Mouse (Mus musculus): Measurements from ENCODE around the gene Hhatl. TPM values are rescaled to one million over a fixed set of nuclear protein-coding genes. Genes with fewer than 3 reads are reported as not detected.
A peak's percentile ranks its signal among the peaks of the same experiment; 100 is the strongest.

Gene Hhatl
- polyA plus RNA-seq, 1 experiment from 2014 or later = not detected

- no peaks in the 10 kb centered on the region for H3K36me3 ChIP-seq (replicated peaks; ENCODE audit: control insufficient read depth, insufficient read depth, low read depth, low read length)
- ATAC-seq (replicated peaks; ENCODE audit: insufficient number of reproducible peaks, low FRiP score, low TSS enrichment, low read depth) = no peak
- no peak overlapping the region for H3K9ac ChIP-seq (replicated peaks; ENCODE audit: low read length)
- H3K9me3 ChIP-seq (replicated peaks; ENCODE audit: control insufficient read depth, low read length) = no peaks in the 10 kb centered on the region
- WGBS = 78% methylated on average over 7 of the region's 7 CpGs
- peaks cover 27% of the 10 kb centered on the region for H3K27me3 ChIP-seq (ENCODE audit: control insufficient read depth, insufficient read depth, low read length)
- no peak for DNase-seq (ENCODE audit: low spot score)
- no peak overlapping the region for H3K4me3 ChIP-seq (ENCODE audit: low read depth, low read length)
- no peak overlapping the region for H3K4me2 ChIP-seq (ENCODE audit: low read depth, low read length)
- no peak overlapping the region for H3K27ac ChIP-seq (replicated peaks; ENCODE audit: low read depth, low read length)
- H3K4me1 ChIP-seq (ENCODE audit: control insufficient read depth, insufficient read depth, low read length) = no peaks in the 10 kb centered on the region; the same call in 1 of the 2 replicates
Measured at GRCm38 (mm10) chr9:121776511-121776910, 15.8 kb downstream of the Hhatl start.

- Histone ChIP-seq H3K4me2 (ENCODE audit: low read depth, low read length) (no peak overlapping the region), H3K27me3 (ENCODE audit: control insufficient read depth, insufficient read depth, low read length) (peaks cover 27% of the 10 kb centered on the region), H3K27ac (replicated peaks; ENCODE audit: low read depth, low read length) (no peak overlapping the region), H3K36me3 (replicated peaks; ENCODE audit: control insufficient read depth, insufficient read depth, low read depth, low read length) (no peaks in the 10 kb centered on the region), H3K9me3 (replicated peaks; ENCODE audit: control insufficient read depth, low read length) (no peaks in the 10 kb centered on the region), H3K9ac (replicated peaks; ENCODE audit: low read length) (no peak overlapping the region), H3K4me3 (ENCODE audit: low read depth, low read length) (no peak overlapping the region), H3K4me1 (ENCODE audit: control insufficient read depth, insufficient read depth, low read length) (no peaks in the 10 kb centered on the region; the same call in 1 of the 2 replicates)
- no peak for ATAC-seq (replicated peaks; ENCODE audit: insufficient number of reproducible peaks, low FRiP score, low TSS enrichment, low read depth)
- DNase-seq (ENCODE audit: low spot score) = no peak
- WGBS = 81% methylated on average over 10 of the region's 10 CpGs
Measured at GRCm38 (mm10) chr9:121775951-121776350, 16.4 kb downstream of the Hhatl start.

- WGBS = 74% methylated on average over 5 of the region's 5 CpGs
- ATAC-seq (replicated peaks; ENCODE audit: insufficient number of reproducible peaks, low FRiP score, low TSS enrichment, low read depth) = no peak
- no peak for DNase-seq (ENCODE audit: low spot score)
- no peaks in the 10 kb centered on the region for H3K9me3 ChIP-seq (replicated peaks; ENCODE audit: control insufficient read depth, low read length)
- no peaks in the 10 kb centered on the region for H3K4me1 ChIP-seq (ENCODE audit: control insufficient read depth, insufficient read depth, low read length)
- no peak overlapping the region for H3K4me2 ChIP-seq (ENCODE audit: low read depth, low read length)
- no peak overlapping the region for H3K27ac ChIP-seq (replicated peaks; ENCODE audit: low read depth, low read length)
- no peak overlapping the region for H3K4me3 ChIP-seq (ENCODE audit: low read depth, low read length)
- H3K9ac ChIP-seq (replicated peaks; ENCODE audit: low read length) = no peak overlapping the region
- no peaks in the 10 kb centered on the region for H3K36me3 ChIP-seq (replicated peaks; ENCODE audit: control insufficient read depth, insufficient read depth, low read depth, low read length)
- H3K27me3 ChIP-seq (ENCODE audit: control insufficient read depth, insufficient read depth, low read length) = peaks cover 10% of the 10 kb centered on the region
Measured at GRCm38 (mm10) chr9:121772412-121772811, 19.9 kb downstream of the Hhatl start.

DNA sequence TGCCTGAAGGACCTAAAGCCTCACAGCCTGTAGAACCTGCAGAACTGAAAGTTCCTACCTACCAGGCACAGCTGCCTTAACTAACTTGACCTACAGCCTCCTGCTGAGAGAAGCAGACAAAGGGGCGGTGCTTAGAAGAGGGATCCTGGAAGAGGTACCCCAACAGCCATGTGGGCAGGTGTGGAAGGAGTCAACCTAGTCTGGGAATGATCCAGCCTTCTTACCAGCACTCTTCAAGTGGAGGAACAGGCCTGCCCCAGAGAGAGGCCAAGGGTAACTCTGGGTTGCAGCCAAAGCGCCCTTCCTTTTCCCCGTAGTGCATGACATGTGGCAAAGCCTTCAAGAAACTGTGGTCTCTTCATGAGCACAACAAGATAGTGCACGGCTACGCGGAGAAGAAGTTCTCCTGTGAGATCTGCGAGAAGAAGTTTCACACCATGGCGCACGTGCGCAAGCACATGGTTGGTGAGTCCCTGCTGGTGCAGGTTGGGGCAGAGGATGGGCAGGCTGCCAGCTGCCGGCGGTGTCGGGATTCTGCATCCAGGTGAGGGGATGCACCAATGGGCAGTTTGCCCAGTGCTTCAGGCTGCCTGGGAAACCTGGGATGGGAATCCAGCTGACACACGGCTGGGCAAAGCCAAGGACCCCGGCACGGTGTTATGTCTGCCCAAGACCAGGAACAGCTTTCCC lies 27.0 kb downstream of the Hhatl start:
- ATAC-seq (replicated peaks; ENCODE audit: insufficient number of reproducible peaks, low FRiP score, low TSS enrichment, low read depth) (no peak), DNase-seq (ENCODE audit: low spot score) (no peak)
- no peak overlapping the region for H3K9ac ChIP-seq (replicated peaks; ENCODE audit: low read length)
- H3K9me3 ChIP-seq (replicated peaks; ENCODE audit: control insufficient read depth, low read length) = no peaks in the 10 kb centered on the region
- no peak overlapping the region for H3K4me3 ChIP-seq (ENCODE audit: low read depth, low read length)
- WGBS = 91% methylated on average over 16 of the region's 16 CpGs
- H3K36me3 ChIP-seq (replicated peaks; ENCODE audit: control insufficient read depth, insufficient read depth, low read depth, low read length) = no peaks in the 10 kb centered on the region; the same call in 1 of the 2 replicates
- no peaks in the 10 kb centered on the region for H3K27me3 ChIP-seq (ENCODE audit: control insufficient read depth, insufficient read depth, low read length)
- no peak overlapping the region for H3K27ac ChIP-seq (replicated peaks; ENCODE audit: low read depth, low read length)
- no peaks in the 10 kb centered on the region; the same call in none of the 2 replicates for H3K4me1 ChIP-seq (ENCODE audit: control insufficient read depth, insufficient read depth, low read length)
- H3K4me2 ChIP-seq (ENCODE audit: low read depth, low read length) = no peak overlapping the region

- Histone ChIP-seq H3K9ac (replicated peaks; ENCODE audit: low read length) (no peak overlapping the region), H3K4me3 (ENCODE audit: low read depth, low read length) (no peak overlapping the region)
Measured at GRCm38 (mm10) chr9:121763716-121764115, 28.6 kb downstream of the Hhatl start.

GRCm38 (mm10) chr9:121762761-121763160 lies 29.5 kb downstream of the Hhatl start:
- H3K4me2 ChIP-seq (ENCODE audit: low read depth, low read length) = no peak overlapping the region
- no peak overlapping the region for H3K4me3 ChIP-seq (ENCODE audit: low read depth, low read length)
- ATAC-seq (replicated peaks; ENCODE audit: insufficient number of reproducible peaks, low FRiP score, low TSS enrichment, low read depth) (no peak), DNase-seq (ENCODE audit: low spot score) (no peak)
- no peaks in the 10 kb centered on the region for H3K27me3 ChIP-seq (ENCODE audit: control insufficient read depth, insufficient read depth, low read length)
- H3K4me1 ChIP-seq (ENCODE audit: control insufficient read depth, insufficient read depth, low read length) = no peaks in the 10 kb centered on the region; the same call in none of the 2 replicates
- H3K36me3 ChIP-seq (replicated peaks; ENCODE audit: control insufficient read depth, insufficient read depth, low read depth, low read length) = no peaks in the 10 kb centered on the region; the same call in 1 of the 2 replicates
- H3K27ac ChIP-seq (replicated peaks; ENCODE audit: low read depth, low read length) = no peak overlapping the region
- WGBS = 91% methylated on average over 25 of the region's 25 CpGs
- H3K9ac ChIP-seq (replicated peaks; ENCODE audit: low read length) = no peak overlapping the region
- no peaks in the 10 kb centered on the region for H3K9me3 ChIP-seq (replicated peaks; ENCODE audit: control insufficient read depth, low read length)

More at GRCm38 (mm10) chr9:121763716-121764115, 28.6 kb downstream of the Hhatl start:
- Histone ChIP-seq H3K9me3 (replicated peaks; ENCODE audit: control insufficient read depth, low read length) (no peaks in the 10 kb centered on the region), H3K36me3 (replicated peaks; ENCODE audit: control insufficient read depth, insufficient read depth, low read depth, low read length) (no peaks in the 10 kb centered on the region; the same call in 1 of the 2 replicates), H3K4me2 (ENCODE audit: low read depth, low read length) (no peak overlapping the region), H3K27me3 (ENCODE audit: control insufficient read depth, insufficient read depth, low read length) (no peaks in the 10 kb centered on the region), H3K27ac (replicated peaks; ENCODE audit: low read depth, low read length) (no peak overlapping the region), H3K4me1 (ENCODE audit: control insufficient read depth, insufficient read depth, low read length) (no peaks in the 10 kb centered on the region; the same call in none of the 2 replicates)
- DNase-seq (ENCODE audit: low spot score) (no peak), ATAC-seq (replicated peaks; ENCODE audit: insufficient number of reproducible peaks, low FRiP score, low TSS enrichment, low read depth) (no peak)
- 87% methylated on average over 19 of the region's 19 CpGs for WGBS

GRCm38 (mm10) chr9:121762248-121762647 lies 30.1 kb downstream of the Hhatl start:
- DNase-seq (ENCODE audit: low spot score) = no peak
- Histone ChIP-seq H3K27ac (replicated peaks; ENCODE audit: low read depth, low read length) (no peak overlapping the region), H3K9ac (replicated peaks; ENCODE audit: low read length) (no peak overlapping the region), H3K4me3 (ENCODE audit: low read depth, low read length) (no peak overlapping the region), H3K9me3 (replicated peaks; ENCODE audit: control insufficient read depth, low read length) (no peaks in the 10 kb centered on the region), H3K4me2 (ENCODE audit: low read depth, low read length) (no peak overlapping the region), H3K27me3 (ENCODE audit: control insufficient read depth, insufficient read depth, low read length) (no peaks in the 10 kb centered on the region), H3K4me1 (ENCODE audit: control insufficient read depth, insufficient read depth, low read length) (no peaks in the 10 kb centered on the region; the same call in none of the 2 replicates), H3K36me3 (replicated peaks; ENCODE audit: control insufficient read depth, insufficient read depth, low read depth, low read length) (no peaks in the 10 kb centered on the region; the same call in 1 of the 2 replicates)
- 91% methylated on average over 10 of the region's 10 CpGs for WGBS
- ATAC-seq (replicated peaks; ENCODE audit: insufficient number of reproducible peaks, low FRiP score, low TSS enrichment, low read depth) = no peak

DNA sequence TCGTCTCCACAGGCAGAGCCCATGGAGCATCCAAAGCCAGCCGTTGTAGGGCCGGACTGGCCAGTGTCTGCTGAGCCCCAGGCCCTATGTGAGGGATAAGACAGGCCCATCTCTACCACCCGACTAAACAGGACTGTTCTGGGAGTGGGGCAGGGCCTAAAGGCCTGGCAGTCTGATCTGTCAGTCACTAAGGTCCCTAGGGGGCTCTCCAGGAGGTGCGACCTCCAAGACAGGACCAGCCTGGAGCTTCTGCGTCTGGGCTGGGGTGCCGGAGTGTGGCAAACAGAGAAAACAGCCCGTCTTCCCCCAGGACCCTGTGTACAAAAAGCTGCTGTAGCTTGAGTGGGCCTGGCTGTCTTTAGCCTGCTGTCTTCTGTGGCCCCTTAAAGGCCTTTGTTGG lies 30.5 kb downstream of the Hhatl start:
- H3K4me1 ChIP-seq (ENCODE audit: control insufficient read depth, insufficient read depth, low read length) = no peaks in the 10 kb centered on the region; the same call in none of the 2 replicates
- peak overlapping the region; percentile 13; the same call in 1 of the 2 replicates for H3K4me2 ChIP-seq (ENCODE audit: low read depth, low read length)
- no peak overlapping the region for H3K4me3 ChIP-seq (ENCODE audit: low read depth, low read length)
- H3K9me3 ChIP-seq (replicated peaks; ENCODE audit: control insufficient read depth, low read length) = no peaks in the 10 kb centered on the region
- ATAC-seq (replicated peaks; ENCODE audit: insufficient number of reproducible peaks, low FRiP score, low TSS enrichment, low read depth) (no peak), DNase-seq (ENCODE audit: low spot score) (no peak)
- 63% methylated on average over 8 of the region's 8 CpGs for WGBS
- H3K9ac ChIP-seq (replicated peaks; ENCODE audit: low read length) = no peak overlapping the region
- no peaks in the 10 kb centered on the region; the same call in 1 of the 2 replicates for H3K36me3 ChIP-seq (replicated peaks; ENCODE audit: control insufficient read depth, insufficient read depth, low read depth, low read length)
- no peaks in the 10 kb centered on the region for H3K27me3 ChIP-seq (ENCODE audit: control insufficient read depth, insufficient read depth, low read length)
- H3K27ac ChIP-seq (replicated peaks; ENCODE audit: low read depth, low read length) = no peak overlapping the region
